Mouse (Mus musculus) liver, postnatal 0 days (tissue): ENCODE data around the gene H2al1f.

ENCODE experiments used
- CTCF ChIP-seq: sonication (generic); IDR thresholded peaks from 2 replicates; pipeline ENCODE4 v1.5.1; 2016; ENCODE audit warnings: antibody characterized with exemption, low read depth
- EP300 ChIP-seq: IDR thresholded peaks from 2 replicates; pipeline ENCODE4 v1.6.1; 2016; ENCODE audit warnings: antibody characterized with exemption, low read depth, mild to moderate bottlenecking

DNA sequence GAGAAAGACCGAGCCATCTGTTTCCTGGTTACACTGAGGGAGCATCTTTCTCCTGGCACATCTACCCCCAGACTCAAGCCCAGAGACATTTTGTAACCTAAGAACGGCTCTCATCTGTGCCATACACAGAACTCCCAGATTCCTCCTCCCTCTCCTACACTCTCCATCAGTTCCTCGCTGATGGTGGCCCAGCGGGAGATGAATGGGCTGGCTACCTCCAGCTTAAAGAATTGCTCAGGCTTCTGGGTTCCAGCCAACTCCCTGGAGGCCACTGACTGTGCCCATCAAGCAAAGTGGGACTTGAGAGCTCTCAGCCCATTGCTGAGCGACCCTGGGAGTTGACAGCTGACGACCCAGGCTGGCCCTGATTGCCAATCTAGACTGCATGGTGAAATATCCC, 48.9 kb downstream of the H2al1f start:
- TF ChIP-seq CTCF (no peak), EP300 (no peak)
